Mouse (Mus musculus) MEL (cell line): ENCODE results near the gene Shpk. TPM values are rescaled to one million over a fixed set of nuclear protein-coding genes. Genes with fewer than 3 reads are reported as not detected.

Experiments used
- DNase-seq: peaks from one replicate; pipeline ENCODE4 v3.0.0; 2011; ENCODE audit warnings: low read depth, low spot score
- H3K27ac ChIP-seq: 2 replicates; pipeline ENCODE4 v1.5.1; 2012; ENCODE audit warnings: low read depth, mild to moderate bottlenecking, control low read depth, low read length, moderate library complexity; ENCODE audit not compliant: control insufficient read depth
- H3K27me3 ChIP-seq, 2 experiments: fragments of 150-350 bp in 1 of 2; sonication (generic) in 1 of 2; 2 replicates each; pipeline ENCODE4 v1.6.1; 2012; ENCODE audit warnings: low read length in 2 of 2, mild to moderate bottlenecking in 2 of 2, improper control_type of control experiment in 1 of 2, moderate library complexity in 1 of 2; ENCODE audit not compliant: insufficient read depth in 2 of 2, control insufficient read depth in 1 of 2
- H3K36me3 ChIP-seq, 2 experiments: 2 replicates each; pipeline ENCODE4 v1.6.1; 2012 to 2014; ENCODE audit warnings: low read length in 2 of 2, improper control_type of control experiment in 1 of 2, inconsistent platforms in 1 of 2, mild to moderate bottlenecking in 1 of 2; ENCODE audit not compliant: insufficient read depth in 2 of 2, control insufficient read depth in 1 of 2
- H3K4me1 ChIP-seq, 2 experiments: fragments of 150-350 bp in 1 of 2; sonication (generic) in 1 of 2; 2 replicates each; pipeline ENCODE4 v1.6.1; 2012; ENCODE audit warnings: low read length in 2 of 2, improper control_type of control experiment in 1 of 2, mild to moderate bottlenecking in 1 of 2; ENCODE audit not compliant: insufficient read depth in 2 of 2, control insufficient read depth in 1 of 2
- H3K4me3 ChIP-seq, 2 experiments: fragments of 150-350 bp in 1 of 2; sonication (generic) in 1 of 2; 2 replicates each; pipeline ENCODE4 v1.5.1; 2012; ENCODE audit warnings: low read depth in 2 of 2, low read length in 2 of 2, mild to moderate bottlenecking in 2 of 2, moderate library complexity in 2 of 2, control low read depth in 1 of 2, improper control_type of control experiment in 1 of 2; ENCODE audit not compliant: control insufficient read depth in 1 of 2, insufficient read depth in 1 of 2
- H3K79me2 ChIP-seq: 2 replicates; pipeline ENCODE4 v1.6.1; 2012; ENCODE audit warnings: mild to moderate bottlenecking, low read length, moderate library complexity; ENCODE audit not compliant: control insufficient read depth, poor library complexity, insufficient read depth
- H3K9ac ChIP-seq: 2 replicates; pipeline ENCODE4 v1.6.1; 2012; ENCODE audit warnings: low read depth, mild to moderate bottlenecking, control low read depth, low read length, moderate library complexity; ENCODE audit not compliant: control insufficient read depth, poor library complexity, severe bottlenecking
- H3K9me3 ChIP-seq: fragments of 150-350 bp; sonication (generic); replicated peaks from 2 replicates; pipeline ENCODE4 v1.6.1; 2012; ENCODE audit warnings: mild to moderate bottlenecking, low read length, improper control_type of control experiment, moderate library complexity; ENCODE audit not compliant: insufficient read depth
- BHLHE40 ChIP-seq: IDR thresholded peaks from 2 replicates; pipeline ENCODE4 v1.6.1; 2012; ENCODE audit warnings: low read depth, mild to moderate bottlenecking, inconsistent platforms, low read length, improper control_type of control experiment, borderline replicate concordance
- CHD1 ChIP-seq: IDR thresholded peaks from 2 replicates; pipeline ENCODE4 v1.6.1; 2012; ENCODE audit warnings: low read depth, mild to moderate bottlenecking, inconsistent platforms, low read length, improper control_type of control experiment
- CHD2 ChIP-seq: IDR thresholded peaks from 2 replicates; pipeline ENCODE4 v1.6.1; 2011; ENCODE audit warnings: low read length, improper control_type of control experiment
- CTCF ChIP-seq, 3 experiments: IDR thresholded peaks in 2 of 3; conservative IDR thresholded peaks in 1 of 3; 2 replicates each; pipeline ENCODE4 v1.5.1; 2011 to 2012; ENCODE audit warnings: low read length in 3 of 3, low read depth in 2 of 3, mild to moderate bottlenecking in 2 of 3, improper control_type of control experiment in 1 of 3, inconsistent platforms in 1 of 3, mixed read lengths in 1 of 3, moderate library complexity in 1 of 3; ENCODE audit not compliant: control insufficient read depth in 1 of 3, insufficient read depth in 1 of 3, poor library complexity in 1 of 3, severe bottlenecking in 1 of 3
- E2F4 ChIP-seq: IDR thresholded peaks from 2 replicates; pipeline ENCODE4 v1.6.1; 2011; ENCODE audit warnings: low read depth, low read length, improper control_type of control experiment, borderline replicate concordance
- ELF1 ChIP-seq: IDR thresholded peaks from 2 replicates; pipeline ENCODE4 v1.6.1; 2014; ENCODE audit warnings: low read depth, mild to moderate bottlenecking, inconsistent platforms, low read length, improper control_type of control experiment, moderate library complexity
- EP300 ChIP-seq, 2 experiments: IDR thresholded peaks; 2 replicates each; pipeline ENCODE4 v1.6.1; 2011; ENCODE audit warnings: improper control_type of control experiment in 2 of 2, low read length in 2 of 2, low read depth in 1 of 2, mild to moderate bottlenecking in 1 of 2
- ETS1 ChIP-seq: IDR thresholded peaks from 2 replicates; pipeline ENCODE4 v1.6.1; 2012; ENCODE audit warnings: low read depth, mild to moderate bottlenecking, inconsistent platforms, low read length, improper control_type of control experiment, moderate library complexity
- GABPA ChIP-seq: IDR thresholded peaks from 2 replicates; pipeline ENCODE4 v1.6.1; 2012; ENCODE audit warnings: low read depth, mild to moderate bottlenecking, inconsistent platforms, low read length, improper control_type of control experiment, moderate library complexity
- GATA1 ChIP-seq: IDR thresholded peaks from 2 replicates; pipeline ENCODE4 v1.6.1; 2011; ENCODE audit warnings: low read depth, low read length, improper control_type of control experiment
- HCFC1 ChIP-seq: IDR thresholded peaks from 2 replicates; pipeline ENCODE4 v1.6.1; 2012; ENCODE audit warnings: low read depth, mild to moderate bottlenecking, inconsistent platforms, low read length, improper control_type of control experiment, moderate library complexity
- JUND ChIP-seq: IDR thresholded peaks from 2 replicates; pipeline ENCODE4 v1.6.1; 2011; ENCODE audit warnings: low read depth, mild to moderate bottlenecking, improper control_type of control experiment, low read length
- KAT2A ChIP-seq: conservative IDR thresholded peaks from 2 replicates; pipeline ENCODE4 v1.6.1; 2012; ENCODE audit warnings: low read depth, low read length, improper control_type of control experiment, inconsistent platforms
- MAFK ChIP-seq: IDR thresholded peaks from 2 replicates; pipeline ENCODE4 v1.6.1; 2011; ENCODE audit warnings: low read depth, mild to moderate bottlenecking, low read length, improper control_type of control experiment, borderline replicate concordance
- MAZ ChIP-seq: IDR thresholded peaks from 2 replicates; pipeline ENCODE4 v1.6.1; 2012; ENCODE audit warnings: low read depth, mild to moderate bottlenecking, inconsistent platforms, low read length, improper control_type of control experiment
- MEF2A ChIP-seq: IDR thresholded peaks from 2 replicates; pipeline ENCODE4 v1.6.1; 2014; ENCODE audit warnings: low read depth, mild to moderate bottlenecking, inconsistent platforms, low read length, improper control_type of control experiment; ENCODE audit not compliant: poor library complexity, insufficient replicate concordance, severe bottlenecking; ENCODE audit errors: extremely low read depth
- MXI1 ChIP-seq: IDR thresholded peaks from 2 replicates; pipeline ENCODE4 v1.6.1; 2011; ENCODE audit warnings: mild to moderate bottlenecking, low read depth, low read length, improper control_type of control experiment
- MYB ChIP-seq: IDR thresholded peaks from 2 replicates; pipeline ENCODE4 v1.6.1; 2011; ENCODE audit warnings: mild to moderate bottlenecking, low read depth, low read length, improper control_type of control experiment
- MYC ChIP-seq: IDR thresholded peaks from 2 replicates; pipeline ENCODE4 v1.6.1; 2011; ENCODE audit warnings: low read depth, mild to moderate bottlenecking, low read length, improper control_type of control experiment, moderate library complexity
- NELFE ChIP-seq: IDR thresholded peaks from 2 replicates; pipeline ENCODE4 v1.6.1; 2011; ENCODE audit warnings: low read depth, low read length, improper control_type of control experiment
- POLR2AphosphoS2 ChIP-seq: IDR thresholded peaks from 2 replicates; pipeline ENCODE4 v1.6.1; 2011; ENCODE audit warnings: low read length, improper control_type of control experiment
- POLR2AphosphoS5 ChIP-seq: IDR thresholded peaks from 2 replicates; pipeline ENCODE4 v1.6.1; 2012; ENCODE audit warnings: low read depth, borderline replicate concordance, mild to moderate bottlenecking, inconsistent platforms, low read length, moderate library complexity, mixed read lengths
- RAD21 ChIP-seq: IDR thresholded peaks from 2 replicates; pipeline ENCODE4 v1.6.1; 2011; ENCODE audit warnings: mild to moderate bottlenecking, low read depth, low read length, improper control_type of control experiment
- RCOR1 ChIP-seq: IDR thresholded peaks from 2 replicates; pipeline ENCODE4 v1.6.1; 2012; ENCODE audit warnings: low read depth, mild to moderate bottlenecking, inconsistent platforms, low read length, improper control_type of control experiment
- SMC3 ChIP-seq: IDR thresholded peaks from 2 replicates; pipeline ENCODE4 v1.6.1; 2011; ENCODE audit warnings: low read depth, low read length, improper control_type of control experiment
- TAL1 ChIP-seq: IDR thresholded peaks from 2 replicates; pipeline ENCODE4 v1.6.1; 2012; ENCODE audit warnings: mild to moderate bottlenecking, inconsistent platforms, low read length, moderate library complexity, mixed read lengths
- TBP ChIP-seq: IDR thresholded peaks from 2 replicates; pipeline ENCODE4 v1.8.0; 2011; ENCODE audit warnings: low read depth, low read length, improper control_type of control experiment
- TCF12 ChIP-seq: IDR thresholded peaks from 2 replicates; pipeline ENCODE4 v1.6.1; 2014; ENCODE audit warnings: low read depth, mild to moderate bottlenecking, inconsistent platforms, low read length, improper control_type of control experiment, moderate library complexity
- UBTF ChIP-seq: IDR thresholded peaks from 2 replicates; pipeline ENCODE4 v1.6.1; 2012; ENCODE audit warnings: low read depth, mild to moderate bottlenecking, inconsistent platforms, low read length, improper control_type of control experiment, moderate library complexity, borderline replicate concordance; ENCODE audit not compliant: insufficient read depth
- USF1 ChIP-seq: IDR thresholded peaks from 2 replicates; pipeline ENCODE4 v1.6.1; 2014; ENCODE audit warnings: low read depth, mild to moderate bottlenecking, inconsistent platforms, low read length, improper control_type of control experiment, moderate library complexity
- USF2 ChIP-seq, 2 experiments: IDR thresholded peaks; 2 replicates each; pipeline ENCODE4 v1.6.1; 2011 to 2012; ENCODE audit warnings: improper control_type of control experiment in 2 of 2, low read length in 2 of 2, borderline replicate concordance in 1 of 2, inconsistent platforms in 1 of 2, low read depth in 1 of 2, mild to moderate bottlenecking in 1 of 2; ENCODE audit not compliant: insufficient read depth in 1 of 2
- ZC3H11A ChIP-seq: IDR thresholded peaks from 2 replicates; pipeline ENCODE4 v1.6.1; 2012; ENCODE audit warnings: low read depth, mild to moderate bottlenecking, inconsistent platforms, low read length, improper control_type of control experiment
- ZKSCAN1 ChIP-seq: IDR thresholded peaks from 2 replicates; pipeline ENCODE4 v1.6.1; 2012; ENCODE audit warnings: low read depth, mild to moderate bottlenecking, inconsistent platforms, low read length, improper control_type of control experiment, moderate library complexity
- ZMIZ1 ChIP-seq: IDR thresholded peaks from 2 replicates; pipeline ENCODE4 v1.6.1; 2012; ENCODE audit warnings: low read depth, mild to moderate bottlenecking, inconsistent platforms, low read length, improper control_type of control experiment, moderate library complexity
- ZNF384 ChIP-seq: IDR thresholded peaks from 2 replicates; pipeline ENCODE4 v1.6.1; 2012; ENCODE audit warnings: low read depth, mild to moderate bottlenecking, inconsistent platforms, low read length, improper control_type of control experiment
- polyA plus RNA-seq, 2 experiments: library from polyadenylated mRNA; stranded (reverse) in 1 of 2; unstranded in 1 of 2; fragments of >175 nt in 1 of 2; fragments of >200 nt in 1 of 2; gene quantifications; 2 replicates each; pipeline versions ENCODE4 v1.2.1 to v1.2.4; 2012; ENCODE audit warnings: low replicate concordance in 2 of 2, low read depth in 1 of 2; ENCODE audit not compliant: insufficient read length in 2 of 2, insufficient read depth in 1 of 2, missing spikeins in 1 of 2
- total RNA-seq: library from RNA; depleted of rRNA; stranded (reverse); fragments of 300-350 nt; gene quantifications from 2 replicates; pipeline ENCODE4 v1.2.3, GENCODE M21; 2012

Gene Shpk
- total and polyA plus RNA-seq, 3 experiments = 1.4 to 1.6 TPM; not detected in 1

DNA sequence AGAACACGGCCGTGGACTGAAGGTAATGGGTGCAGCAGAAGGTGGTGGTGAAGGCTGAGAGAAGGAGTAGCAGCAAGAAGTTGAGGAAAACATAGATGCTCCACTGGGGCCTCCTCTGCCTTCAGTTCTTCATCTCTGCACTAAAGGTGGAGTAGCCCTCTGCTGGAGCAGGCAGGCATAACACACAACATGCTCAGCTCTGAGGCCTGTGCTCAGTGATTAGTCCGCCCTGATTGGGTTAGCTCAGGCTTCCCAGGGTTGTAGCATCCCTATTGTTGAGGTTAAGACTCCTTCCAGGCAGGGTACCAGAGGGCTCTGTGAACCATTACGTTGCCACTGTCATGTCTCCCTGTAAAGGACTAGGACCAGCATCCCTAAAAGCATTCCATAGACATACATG is 30.0 kb upstream of the Shpk start:
- no peaks in the 10 kb centered on the region for H3K9me3 ChIP-seq
- no peak overlapping the region for H3K4me3 ChIP-seq
- TF ChIP-seq GATA1 = no peak
- 0 out of 2 replicates have a peak, but pooled peaks have one; percentile 18 for TF ChIP-seq RCOR1
- TF ChIP-seq USF2 (IDR thresholded peaks at IDR 0.05; ENCODE audit: borderline replicate concordance in 1 of 2, insufficient read depth in 1 of 2, low read depth in 1 of 2, low read length in 2 of 2) = no peak
- peak; percentile 70 to 81 (median 81) for TF ChIP-seq CTCF (IDR thresholded peaks at IDR 0.05 in 2 of 3, conservative IDR thresholded peaks at IDR 0.05 in 1 of 3; ENCODE audit: control insufficient read depth in 1 of 3, insufficient read depth in 1 of 3, low read depth in 2 of 3, low read length in 3 of 3, poor library complexity in 1 of 3, severe bottlenecking in 1 of 3)
- peak; percentile 37; the same call in 1 of the 2 replicates for TF ChIP-seq ZC3H11A
- no peak for TF ChIP-seq BHLHE40
- peak; percentile 74 for TF ChIP-seq SMC3
- 0 out of 2 replicates have a peak, but pooled peaks have one; percentile 28 for TF ChIP-seq MAZ
- no peak for TF ChIP-seq CHD1
- no peak for TF ChIP-seq MYC
- TF ChIP-seq CHD2 = no peak
- TF ChIP-seq JUND = 0 out of 2 replicates have a peak, but pooled peaks have one; percentile 24
- no peak for TF ChIP-seq POLR2AphosphoS2
- TF ChIP-seq KAT2A = no peak
- TF ChIP-seq EP300 (IDR thresholded peaks at IDR 0.05; ENCODE audit: low read depth in 1 of 2, low read length in 2 of 2) = no peak
- TF ChIP-seq MAFK = no peak
- TF ChIP-seq TCF12 = no peak
- no peak for TF ChIP-seq MYB
- no peak for TF ChIP-seq NELFE
- TF ChIP-seq USF1 = no peak
- 0 out of 2 replicates have a peak, but pooled peaks have one; percentile 15 for TF ChIP-seq ELF1
- TF ChIP-seq ETS1 = no peak
- TF ChIP-seq ZKSCAN1 = 0 out of 2 replicates have a peak, but pooled peaks have one; percentile 13
- TF ChIP-seq ZNF384 = no peak
- TF ChIP-seq MXI1 = no peak
- peak; percentile 21; the same call in 1 of the 2 replicates for TF ChIP-seq HCFC1
- peak; percentile 58 for TF ChIP-seq RAD21
- no peak for TF ChIP-seq TAL1
- no peak for TF ChIP-seq GABPA
- TF ChIP-seq ZMIZ1 = no peak
- no peak for TF ChIP-seq TBP
- TF ChIP-seq MEF2A = no peak
- no peak for TF ChIP-seq UBTF
- TF ChIP-seq POLR2AphosphoS5 = no peak
- TF ChIP-seq E2F4 = no peak
- H3K9ac ChIP-seq = no peak overlapping the region
- peaks cover 5% of the 10 kb centered on the region for H3K79me2 ChIP-seq
- no peaks in the 10 kb centered on the region for H3K27me3 ChIP-seq
- H3K4me1 ChIP-seq = no peaks in the 10 kb centered on the region
- H3K36me3 ChIP-seq = peaks cover 4 to 8% of the 10 kb centered on the region in 2 experiments; a peak in 3 of 4 replicates
- H3K27ac ChIP-seq = no peak overlapping the region
- DNase-seq = peak; percentile 85
